In the genomic region with DNA sequence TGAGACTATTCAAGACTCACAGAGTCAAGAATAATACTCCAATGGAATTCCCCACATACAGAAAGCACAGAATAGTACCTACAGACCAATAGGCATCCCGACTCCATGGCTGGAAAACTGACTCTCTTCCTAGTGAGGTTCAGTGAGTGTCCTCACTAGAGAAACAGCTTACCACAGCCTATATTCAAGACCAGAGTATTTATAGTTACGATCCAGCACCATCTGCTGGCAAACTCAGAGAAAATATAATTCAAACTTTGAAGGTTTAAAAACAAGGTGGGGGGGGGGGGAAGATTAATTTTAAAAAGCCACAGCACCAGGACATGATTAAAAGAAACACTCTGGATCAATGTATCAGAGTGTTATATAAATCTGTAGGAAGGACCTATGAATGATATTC, we compare ENCODE assay signal across 16 mouse cellular contexts.
"Had no signal": no experiment of that assay in that cellular context is flagged by ENCODE, and none has a peak within 500 bp of the region (broad histone marks: within the 10 kb centered on the region; RNA-seq: fewer than 3 reads in every experiment).

No protein-coding gene starts in this region.

- H3K9me3 ChIP-seq: limb, embryonic 12.5 days; liver, embryonic 13.5 days; lung, embryonic 15.5 days; neural tube, embryonic 12.5 days had no signal

- ATAC-seq: intestine, embryonic 16.5 days; liver, postnatal 0 days had no signal

- DNase-seq: kidney, adult 2 months; kidney, postnatal 25 days; layer of hippocampus, adult 9-11 months; liver; liver, embryonic 13.5 days; liver, postnatal 0 days; lung, postnatal 14 days; thymus, adult 18-20 months; thymus, postnatal 14 days had no signal

- H3K4me3 ChIP-seq: limb, embryonic 12.5 days; liver, embryonic 13.5 days; lung, embryonic 15.5 days; megakaryocyte, embryonic 14.5 days; midbrain, embryonic 12.5 days; neural tube, embryonic 12.5 days had no signal

- H3K27ac ChIP-seq: limb, embryonic 12.5 days; liver, embryonic 13.5 days; lung, embryonic 15.5 days; macrophage; midbrain, embryonic 12.5 days; neural tube, embryonic 12.5 days had no signal

- H3K4me1 ChIP-seq: limb, embryonic 12.5 days; liver, embryonic 13.5 days; lung, embryonic 15.5 days; megakaryocyte, embryonic 14.5 days; midbrain, embryonic 12.5 days; neural tube, embryonic 12.5 days had no signal

- H3K9ac ChIP-seq: limb, embryonic 12.5 days; liver, embryonic 13.5 days; liver, postnatal 0 days; lung, embryonic 15.5 days; midbrain, embryonic 12.5 days; neural tube, embryonic 12.5 days had no signal

- H3K36me3 ChIP-seq: limb, embryonic 12.5 days; liver, embryonic 13.5 days; lung, embryonic 15.5 days; midbrain, embryonic 12.5 days; neural tube, embryonic 12.5 days had no signal

- H3K27me3 ChIP-seq: limb, embryonic 12.5 days; liver, embryonic 13.5 days; lung, embryonic 15.5 days; megakaryocyte, embryonic 14.5 days; midbrain, embryonic 12.5 days; neural tube, embryonic 12.5 days had no signal

- H3K4me2 ChIP-seq: limb, embryonic 12.5 days; liver, embryonic 13.5 days; lung, embryonic 15.5 days; midbrain, embryonic 12.5 days; neural tube, embryonic 12.5 days had no signal
